Mouse (Mus musculus): ENCODE measurements around the gene Fbxl20.
A peak's percentile ranks its signal among the peaks of the same experiment; 100 is the strongest.
"Not testable (repeated sequence)": the region's sequence is repeated elsewhere in the genome, so short reads cannot be mapped to it uniquely, and the experiment has no call there.

The Fbxl20 gene

DNA sequence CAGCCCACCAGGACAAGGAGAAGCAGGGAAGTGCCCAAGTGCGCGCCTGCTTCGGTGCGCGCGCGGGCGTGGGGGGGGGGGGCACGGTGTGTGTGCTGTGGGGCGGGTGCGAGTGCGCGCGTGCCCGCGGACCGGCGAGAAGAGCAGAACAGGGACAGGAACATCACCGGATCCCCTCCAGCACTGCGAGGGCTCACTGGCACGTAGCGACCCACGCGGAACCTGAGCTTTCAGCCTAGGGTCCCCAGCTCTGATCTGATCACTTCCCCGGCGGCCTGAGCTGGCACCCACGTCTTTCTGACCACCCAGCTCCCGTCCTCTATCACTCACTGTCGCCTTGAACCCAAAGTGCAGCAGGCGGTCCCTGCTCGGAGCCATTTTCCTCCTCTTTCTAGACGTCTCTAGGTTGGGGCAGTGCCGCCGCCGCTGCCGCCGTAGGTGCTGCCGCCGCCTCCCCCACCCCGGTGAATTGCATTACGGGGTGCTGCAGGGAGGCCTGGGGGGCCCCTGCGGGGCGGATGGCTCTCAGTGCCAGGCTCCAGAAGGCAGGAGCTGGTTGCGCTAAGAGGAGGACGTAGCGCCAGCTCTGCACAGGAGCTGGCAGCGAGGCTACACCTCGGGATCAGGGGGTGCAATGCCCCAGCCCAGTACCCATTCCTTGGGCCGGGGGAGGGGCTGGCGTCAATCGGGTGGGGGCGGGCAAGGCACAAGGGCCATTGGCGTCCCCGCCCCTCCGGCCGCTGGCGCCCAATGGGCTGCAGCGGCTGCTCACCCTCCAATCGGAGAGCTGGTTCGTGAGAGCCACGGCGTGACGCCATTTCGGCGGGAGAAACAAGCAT, at the start of gene Fbxl20:
Gene Fbxl20, minus strand, starts transcription at position 618 of the 839 bp plus-strand sequence.
- peak; percentile 89 for DNase-seq

DNA sequence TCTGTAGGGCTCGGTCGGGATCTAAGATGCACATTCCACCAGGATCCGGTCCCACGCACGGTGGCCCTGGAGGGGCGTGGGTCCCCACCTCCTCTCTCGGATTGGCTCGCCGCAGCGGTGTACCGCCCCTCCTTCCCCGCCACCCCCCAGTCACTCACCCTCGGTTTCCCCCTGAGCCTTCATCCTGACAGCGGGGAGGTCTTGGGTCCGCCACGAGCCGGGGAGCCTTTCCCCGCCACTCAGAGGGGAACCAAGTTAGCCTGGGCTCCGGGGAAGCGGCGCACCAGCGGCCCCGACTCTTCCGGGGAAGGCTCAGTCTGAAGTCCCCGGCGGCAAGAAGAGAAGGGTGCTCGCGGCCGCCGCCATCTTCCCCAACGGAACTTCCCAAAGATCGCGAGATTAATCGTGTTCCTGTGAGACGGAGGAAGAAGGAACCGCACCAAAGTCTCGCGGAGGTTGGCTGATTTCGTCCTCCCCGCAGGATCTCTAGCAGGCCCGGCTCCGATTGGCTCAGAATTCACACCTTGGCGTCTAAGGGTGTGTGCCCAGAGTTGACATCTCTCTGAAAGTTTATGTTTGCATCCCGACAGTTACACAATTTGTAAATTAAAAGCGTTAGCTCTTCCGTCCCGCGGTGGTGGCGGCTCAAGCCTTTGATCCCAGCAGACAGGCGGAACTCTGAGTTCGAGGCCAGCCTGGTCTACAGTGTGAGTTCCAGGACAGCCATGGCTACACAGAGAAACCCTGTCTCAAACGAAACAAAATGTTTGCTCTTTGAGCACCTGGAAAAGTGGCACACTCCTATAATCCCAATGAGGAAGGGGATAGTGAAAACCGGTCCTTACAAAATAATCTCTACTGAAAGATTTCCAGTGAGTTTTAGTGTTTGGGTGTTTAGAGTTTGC, 43.0 kb upstream of the Fbxl20 start, which contains the start of gene Med1:
Gene Med1, minus strand, starts transcription at position 393 of the 905 bp plus-strand sequence.
- DNase-seq: peak; percentile 94 to 96

DNA sequence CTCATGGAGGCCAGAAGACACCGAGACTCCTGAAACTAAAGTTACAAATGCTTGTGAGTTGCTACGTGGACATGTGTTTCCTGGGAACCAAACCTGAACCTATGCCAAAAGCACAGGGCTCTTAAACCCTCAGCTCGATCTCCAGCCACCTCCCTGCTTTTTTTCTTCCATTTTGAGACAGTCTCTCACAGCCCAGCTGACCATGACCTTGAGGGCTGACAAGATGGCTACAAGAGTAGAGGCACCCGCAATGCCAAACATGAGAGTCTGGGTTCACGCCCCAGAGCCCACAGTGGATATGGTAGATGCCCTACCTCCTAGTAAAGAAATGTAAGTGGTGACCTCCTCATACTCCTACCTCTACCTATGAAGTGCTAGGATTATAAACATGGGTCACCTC, 40.6 kb upstream of the Fbxl20 start:
- DNase-seq: no peak

DNA sequence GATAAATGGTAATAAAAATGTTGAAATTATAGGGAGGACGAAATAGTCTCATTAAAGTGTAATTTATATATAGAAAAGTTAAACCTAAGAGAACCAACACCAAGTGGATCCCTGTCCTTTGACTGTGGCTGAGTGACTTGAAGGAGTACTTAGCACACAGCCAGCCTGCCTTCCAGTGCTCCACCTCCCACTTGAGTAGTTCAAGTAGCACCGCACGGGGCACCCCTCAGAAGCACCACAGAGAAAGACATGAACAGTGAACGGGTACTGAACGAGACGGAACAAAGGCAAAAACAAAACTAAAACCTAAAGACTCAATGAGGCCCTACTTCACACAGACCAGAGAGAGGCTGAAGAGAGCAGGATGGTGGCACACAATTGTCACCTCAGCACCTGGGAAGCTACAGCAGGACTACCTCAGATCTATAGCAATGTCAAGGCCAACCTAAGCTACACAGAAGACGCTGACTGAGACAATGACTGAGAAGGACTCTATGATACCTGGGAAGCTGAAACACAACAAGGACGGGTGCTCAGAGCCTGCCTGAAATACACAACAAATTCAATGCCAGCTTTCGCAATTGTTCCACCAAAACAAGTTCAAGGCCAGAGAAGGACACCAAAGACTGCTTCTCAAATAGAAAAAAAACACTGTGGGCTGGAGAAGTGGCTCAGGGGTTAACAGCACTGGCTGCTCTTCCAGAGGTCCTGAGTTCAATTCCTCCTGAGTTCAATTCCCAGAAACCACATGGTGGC, 37.6 kb upstream of the Fbxl20 start:
- DNase-seq: no peak

DNA sequence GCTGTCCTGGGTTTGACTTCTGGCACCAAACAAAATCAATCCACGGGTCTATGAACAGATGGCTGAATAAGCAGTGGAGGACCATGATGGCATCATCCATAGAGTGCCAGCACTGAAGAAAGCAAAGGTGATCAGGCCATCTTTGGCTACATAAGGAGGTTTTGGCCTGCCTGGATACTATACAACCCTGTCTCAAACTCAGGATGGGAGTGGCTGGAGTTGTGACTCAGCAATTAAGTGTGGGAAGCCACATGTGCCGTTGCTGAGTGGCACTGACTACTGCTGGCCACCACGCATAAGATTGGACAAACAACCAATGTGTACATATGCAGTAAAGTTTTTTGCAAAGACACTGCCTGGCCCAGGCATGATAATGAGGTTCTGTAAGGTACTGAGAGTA, 31.9 kb upstream of the Fbxl20 start:
- not testable (repeated sequence) for DNase-seq

DNA sequence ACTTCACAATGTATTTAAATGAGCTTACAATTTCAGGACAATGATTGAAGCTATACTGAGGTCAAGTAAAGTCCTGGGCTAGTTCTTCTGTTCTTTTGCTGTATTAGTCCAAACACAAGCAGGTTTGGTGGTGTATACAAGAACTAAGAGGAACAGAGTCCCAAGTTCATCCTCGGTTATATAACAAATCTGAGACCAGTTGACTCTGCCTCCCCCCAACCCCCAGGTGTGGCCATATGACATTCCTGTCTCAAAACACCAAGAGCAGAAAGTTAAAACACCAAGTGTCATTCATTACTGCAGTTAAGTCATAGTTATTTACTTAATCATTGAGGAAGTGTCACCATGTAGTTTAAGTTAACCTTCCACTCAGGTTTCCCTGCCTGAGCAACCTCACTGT, 18.2 kb upstream of the Fbxl20 start:
- peak; percentile 44 to 54 for DNase-seq

DNA sequence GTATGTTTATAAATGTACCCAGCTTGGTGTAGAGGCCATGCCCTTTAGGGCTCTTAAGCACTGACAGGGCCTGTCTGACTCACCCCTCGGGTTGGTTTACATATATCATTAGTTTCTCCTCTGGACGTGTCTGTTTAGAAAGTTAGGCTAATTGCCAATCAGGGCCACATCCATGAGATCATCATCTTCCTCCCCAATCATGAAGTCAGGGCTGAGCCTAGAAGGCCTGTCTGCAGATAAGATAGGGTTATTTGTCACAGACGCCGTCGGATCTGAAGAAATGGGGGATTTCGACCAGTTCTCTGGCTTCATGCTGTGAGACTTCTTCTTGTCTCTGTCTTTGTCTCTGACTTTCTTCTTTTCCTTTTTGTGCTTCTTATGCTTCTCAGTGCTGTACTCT, 4.9 kb upstream of the Fbxl20 start:
- DNase-seq: no peak

DNA sequence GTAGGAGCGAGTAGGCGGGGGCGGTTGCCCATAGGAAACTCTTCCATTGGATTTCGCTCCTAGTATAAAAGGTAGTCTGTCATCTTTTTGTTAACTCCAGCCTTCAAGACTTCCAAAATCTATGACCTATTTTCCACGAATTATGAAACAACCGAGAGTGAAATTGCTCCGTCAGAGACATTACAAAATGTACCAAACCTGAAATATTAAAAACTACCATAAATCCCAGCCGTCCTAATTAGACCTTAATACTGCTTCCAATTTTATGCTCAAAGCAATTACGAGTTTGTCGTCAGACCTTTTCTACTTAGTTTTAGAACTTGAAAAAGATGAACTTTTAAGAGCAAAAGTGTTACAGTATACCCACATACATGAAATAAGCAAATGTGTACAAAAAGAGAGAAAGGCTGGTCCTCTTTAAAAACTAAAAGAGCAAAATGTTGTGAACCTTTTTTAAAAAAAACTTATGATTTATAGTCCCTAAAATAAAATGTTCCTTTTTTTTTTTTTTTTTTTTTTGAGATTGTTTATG, 488 bp upstream of the Fbxl20 start:
- DNase-seq: no peak

DNA sequence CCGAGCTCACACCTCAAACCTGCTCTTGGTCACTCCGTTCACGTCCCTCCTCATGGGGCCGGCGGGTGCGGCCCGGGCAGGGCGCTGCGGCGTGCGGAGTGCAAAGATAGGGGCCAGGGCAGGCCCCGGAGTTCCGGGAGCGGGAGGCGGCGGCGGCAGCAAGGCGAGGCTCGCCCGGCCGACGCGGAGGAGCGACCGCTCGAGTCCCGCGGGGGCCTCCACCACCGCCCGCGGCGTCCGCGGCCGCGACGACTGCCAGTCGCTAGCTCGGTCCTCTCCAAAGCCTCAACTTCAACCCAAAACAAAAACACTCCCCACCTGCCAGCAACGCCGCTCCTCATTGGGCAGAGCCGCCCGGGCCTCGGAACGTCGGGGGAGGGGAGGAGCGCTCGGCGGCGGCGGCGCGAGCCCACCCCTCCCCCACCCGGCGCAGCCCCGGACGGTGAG, 876 bp downstream of the Fbxl20 start:
- peak; percentile 88 to 92 for DNase-seq

DNA sequence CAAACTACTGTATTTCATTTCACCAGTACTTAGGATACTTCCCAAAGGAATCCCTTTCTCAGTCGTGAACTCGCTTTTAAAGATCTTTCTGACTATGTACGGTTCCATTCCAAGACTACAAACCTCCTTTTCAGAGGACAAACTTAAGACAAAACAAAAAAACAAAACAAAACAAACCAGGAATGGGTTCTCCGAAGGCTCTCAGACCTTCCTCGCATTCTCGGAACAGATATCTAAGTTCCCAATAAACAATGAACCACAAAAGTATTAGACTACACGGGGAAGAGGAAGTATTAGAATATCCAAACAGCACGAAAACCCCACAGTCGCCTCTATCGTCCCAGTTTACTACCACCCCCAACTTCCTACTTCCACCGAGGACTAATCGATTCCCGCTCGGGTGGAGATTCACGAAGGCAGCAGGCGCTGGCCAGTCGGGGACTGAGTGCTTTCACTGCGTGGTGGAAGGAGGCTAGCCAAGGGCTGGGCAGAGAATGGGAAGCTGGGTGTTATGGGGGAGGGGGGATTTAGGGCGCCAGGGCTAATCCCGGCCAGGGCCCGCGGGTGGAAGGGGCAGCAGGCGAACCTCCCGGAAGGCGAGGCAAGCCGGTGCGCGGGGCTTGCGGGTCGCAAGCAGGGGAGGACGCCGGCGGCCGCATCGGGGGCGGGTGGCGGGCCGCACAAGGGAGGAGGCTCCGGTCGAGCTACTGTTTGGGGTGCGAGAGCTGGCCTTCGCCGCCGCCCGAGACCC, 1.5 kb downstream of the Fbxl20 start:
- DNase-seq: peak in 1 of 2 experiments; percentile 26

DNA sequence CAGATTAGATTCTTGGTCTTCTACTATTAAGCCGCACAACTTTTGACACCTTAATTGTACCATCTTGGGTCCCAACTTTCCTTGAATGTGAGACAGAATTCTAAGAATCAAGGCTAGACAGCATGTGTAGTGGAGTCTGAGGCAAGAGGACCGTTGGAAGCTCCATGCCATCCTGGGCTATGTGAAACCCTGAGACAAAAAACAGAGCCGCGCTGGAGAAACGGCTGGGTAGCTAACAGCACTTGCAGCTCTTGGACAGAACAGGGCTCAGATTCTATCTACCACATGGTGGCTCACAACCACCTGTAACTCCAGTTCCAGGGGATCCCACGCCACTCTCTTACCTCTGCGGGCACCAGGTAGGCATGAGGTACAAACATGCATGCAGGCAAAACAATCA, 4.3 kb downstream of the Fbxl20 start:
- DNase-seq: no peak

DNA sequence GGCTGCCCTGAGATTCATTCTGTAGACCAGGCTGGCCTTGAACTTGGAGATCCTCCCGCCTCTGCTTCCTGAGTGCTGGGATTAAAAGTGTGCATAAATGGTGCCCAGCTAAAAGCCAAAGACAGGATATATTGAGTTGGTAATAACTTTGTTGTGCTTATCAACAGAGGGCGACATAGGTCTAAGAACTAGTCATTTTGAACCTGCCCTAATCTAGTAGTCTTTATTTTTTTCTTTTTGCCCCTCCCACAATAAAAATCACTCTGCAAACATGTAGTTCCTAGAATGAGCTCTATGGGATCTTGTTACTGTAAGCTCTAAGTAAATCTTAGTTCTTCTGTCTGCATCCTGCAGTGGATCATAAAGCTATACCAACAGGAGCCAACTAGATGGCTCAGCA, 7.7 kb downstream of the Fbxl20 start:
- no peak for DNase-seq

DNA sequence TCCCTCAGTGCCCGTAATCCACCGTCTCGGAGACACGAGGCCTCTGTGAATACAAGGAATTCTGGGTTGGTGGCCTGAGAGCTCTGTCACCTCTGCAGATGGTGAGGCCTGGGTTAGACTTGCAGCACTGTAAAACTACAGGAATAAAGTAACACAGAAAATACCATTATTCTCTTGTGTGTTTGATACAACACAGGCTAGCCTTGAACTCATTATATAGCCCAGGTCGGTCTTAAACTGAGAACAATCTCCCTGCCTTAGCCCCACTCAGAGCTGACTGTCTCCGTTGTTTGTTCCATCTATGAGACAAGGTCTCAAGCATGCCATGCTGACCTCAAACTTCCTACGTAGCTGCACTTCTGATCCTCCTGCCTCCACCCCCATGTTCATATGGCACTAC, 11.3 kb downstream of the Fbxl20 start:
- DNase-seq: no peak

DNA sequence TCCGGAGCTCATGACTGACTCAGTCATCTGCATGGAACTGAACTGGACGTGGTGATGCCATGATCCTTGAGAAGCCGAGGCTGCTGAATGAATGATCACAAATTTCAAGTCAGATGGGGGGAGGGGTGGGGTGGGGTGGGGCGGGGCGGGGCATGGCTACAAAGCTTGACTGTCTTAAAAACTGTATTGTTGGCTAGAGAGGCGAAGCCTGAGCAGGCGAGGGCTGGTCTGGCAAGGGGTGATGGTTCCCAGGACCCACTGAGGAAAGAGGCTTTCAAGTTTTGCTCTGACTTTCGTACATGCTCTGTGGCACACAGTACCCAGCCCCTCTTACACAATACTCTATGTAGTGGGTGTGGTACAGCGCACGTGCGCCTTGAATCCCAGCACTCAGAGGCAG, 12.4 kb downstream of the Fbxl20 start:
- DNase-seq: no peak

DNA sequence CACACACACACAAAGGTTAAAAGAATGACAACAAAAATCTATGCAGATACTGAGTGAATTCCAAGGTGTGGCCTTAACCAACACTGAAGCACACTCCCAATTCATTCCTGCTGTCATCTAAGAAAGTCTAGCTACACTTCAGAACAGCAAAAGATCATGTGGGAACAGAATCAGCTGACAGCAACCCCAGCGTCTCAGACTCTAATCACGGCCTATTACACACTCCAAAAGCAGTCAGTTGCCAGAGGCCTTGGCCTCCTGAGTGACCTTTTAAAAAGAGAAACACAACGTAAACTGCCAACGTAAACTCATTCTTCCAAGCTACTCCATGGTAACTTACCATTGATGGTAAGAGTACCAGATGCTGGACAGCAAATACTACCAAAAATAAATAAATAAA, 15.3 kb downstream of the Fbxl20 start:
- no peak for DNase-seq

DNA sequence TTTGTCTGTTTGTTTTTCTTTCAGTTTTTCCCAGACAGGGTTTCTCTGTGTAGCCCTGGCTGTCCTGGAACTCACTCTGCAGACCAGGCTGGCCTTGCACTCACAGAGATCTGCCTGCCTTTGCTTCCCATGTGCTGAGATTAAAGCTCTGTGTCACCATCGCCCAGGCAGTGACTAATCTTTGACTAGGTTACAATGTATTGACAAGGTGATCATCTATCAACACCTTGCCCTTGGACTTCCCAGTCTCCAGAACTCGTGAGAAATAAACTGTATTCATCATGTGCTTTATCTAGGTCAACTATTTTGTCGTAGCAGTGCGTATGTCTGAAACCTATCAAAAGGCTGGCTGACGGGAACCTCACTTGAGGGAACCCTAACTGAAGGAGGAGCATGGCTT, 26.8 kb downstream of the Fbxl20 start:
- no peak for DNase-seq

DNA sequence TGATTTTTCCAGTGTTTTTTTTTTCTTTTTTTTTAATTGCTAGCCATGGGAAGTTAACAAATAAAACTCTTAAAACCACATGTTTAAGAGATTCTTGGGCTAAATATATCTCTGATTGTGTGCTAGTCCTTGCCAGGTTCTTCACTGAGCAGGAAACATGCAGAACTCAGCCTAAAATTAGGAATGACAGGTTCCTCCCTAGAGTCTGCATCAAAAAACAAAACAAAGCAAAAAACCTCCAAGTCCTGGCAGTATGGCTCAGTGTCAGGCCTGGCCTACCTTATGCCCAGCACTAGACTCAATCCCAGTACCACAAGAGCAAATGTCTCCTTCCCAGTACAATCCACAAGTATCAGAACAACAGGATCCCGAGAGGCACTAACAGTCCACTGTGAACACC, 35.8 kb downstream of the Fbxl20 start:
- no peak for DNase-seq

DNA sequence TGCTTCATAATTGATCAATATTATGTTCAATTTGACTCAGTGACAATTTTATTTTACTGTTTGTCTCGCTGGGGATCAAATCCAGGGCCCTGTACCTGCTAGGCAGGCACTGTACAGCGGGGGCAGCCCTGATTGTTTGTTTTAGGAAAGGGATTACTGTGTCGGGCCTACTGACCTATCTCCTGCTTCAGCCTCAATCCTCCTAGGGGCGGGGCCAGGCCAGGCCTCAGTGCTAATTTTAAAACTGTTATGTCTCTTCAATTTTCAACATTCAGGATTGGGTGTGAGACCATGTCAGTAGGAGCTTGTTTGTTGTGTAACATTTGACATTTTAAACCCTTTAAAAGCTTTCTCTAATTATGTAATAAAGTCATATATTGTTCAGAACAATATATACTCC, 36.7 kb downstream of the Fbxl20 start:
- DNase-seq: no peak

DNA sequence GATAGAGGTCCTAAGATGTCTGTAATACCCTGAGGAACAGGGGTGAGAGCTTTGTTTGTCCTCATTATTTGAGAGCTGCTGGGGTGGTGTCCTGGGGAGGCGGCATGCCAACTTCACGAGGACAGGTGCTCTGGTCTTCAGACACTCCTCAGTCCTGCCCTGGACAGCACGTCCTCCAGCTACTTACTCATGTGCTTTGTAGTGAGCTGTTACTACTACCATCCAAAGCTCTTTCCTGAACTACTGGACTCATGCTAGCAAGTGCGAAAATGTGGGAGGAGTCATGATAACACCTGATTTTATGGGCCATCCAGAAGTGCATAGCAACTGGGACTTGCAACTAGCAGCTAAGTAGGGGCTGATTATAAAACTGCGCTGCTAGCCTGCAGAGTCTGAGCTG, 40.5 kb downstream of the Fbxl20 start:
- DNase-seq: no peak

DNA sequence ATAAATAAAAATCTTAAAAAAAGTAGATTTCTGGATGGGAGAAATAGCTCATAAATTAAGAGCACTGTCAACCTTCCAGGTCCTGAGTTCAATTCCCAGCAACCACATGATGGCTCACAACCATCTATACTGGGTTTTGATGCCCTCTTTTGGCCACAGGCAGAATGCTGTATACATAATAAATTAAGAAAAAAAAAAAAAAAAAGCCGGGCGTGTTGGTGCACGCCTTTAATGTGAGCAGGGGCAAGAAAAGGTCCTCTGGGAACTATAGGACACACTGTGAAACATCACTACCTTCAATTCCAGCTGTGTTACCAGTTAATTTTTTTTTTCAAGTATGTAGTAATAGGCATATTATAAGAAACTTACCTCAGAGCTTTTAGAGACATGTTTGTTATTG, 48.9 kb downstream of the Fbxl20 start:
- DNase-seq: no peak

DNA sequence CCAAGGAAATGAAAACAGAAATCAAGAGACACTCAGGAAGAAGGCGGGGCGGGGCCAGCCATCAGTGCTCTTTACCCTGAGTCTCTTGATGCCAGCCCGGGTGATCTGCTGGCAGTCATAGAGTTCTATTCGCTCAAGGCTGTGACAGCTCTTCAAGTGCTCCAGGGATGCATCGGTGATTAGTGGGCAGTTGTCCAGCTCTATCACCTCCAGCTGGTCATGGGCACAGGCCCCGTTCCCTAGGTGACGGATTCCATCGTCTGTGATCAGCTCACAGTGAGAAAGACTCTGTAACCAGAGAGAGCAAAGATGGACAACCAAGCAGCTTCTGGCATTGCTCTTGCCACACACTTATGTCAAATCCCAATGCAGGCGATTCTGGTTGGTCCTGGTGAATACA, 59.6 kb downstream of the Fbxl20 start:
- no peak for DNase-seq

DNA sequence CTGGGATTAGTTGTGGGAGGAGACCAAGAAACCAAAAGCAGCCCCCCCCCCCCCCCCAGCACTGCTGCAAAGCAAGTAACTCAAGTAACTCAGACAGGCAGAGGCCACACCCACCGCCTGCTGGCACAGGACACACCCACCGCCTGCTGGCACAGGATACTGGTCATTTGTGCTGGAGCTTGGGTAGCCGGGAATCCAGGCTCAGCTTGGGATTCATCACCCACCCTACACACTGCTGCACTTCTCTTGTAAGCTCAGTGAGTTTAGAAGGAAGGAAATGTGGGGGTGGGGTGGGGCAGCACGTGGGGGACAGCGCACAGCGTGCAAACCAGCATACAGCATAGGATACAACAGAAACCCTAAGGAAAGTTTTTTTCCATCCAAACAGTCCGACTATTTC, 62.0 kb downstream of the Fbxl20 start:
- DNase-seq: peak in 1 of 2 experiments; percentile 36
